Mouse (Mus musculus) central nervous system, embryonic 18 days (tissue): ENCODE results near the gene Tbx1. TPM values are rescaled to one million over a fixed set of nuclear protein-coding genes. Genes with fewer than 3 reads are reported as not detected.

Experiments used
- polyA plus RNA-seq: library from polyadenylated mRNA; depleted of rRNA; stranded (reverse); fragments of >200 nt; gene quantifications from 2 replicates; pipeline ENCODE4 v1.2.3, GENCODE M21; 2012; rRNA removed

The Tbx1 gene
- 0.76 and 0.82 TPM in 2 replicates for polyA plus RNA-seq

GRCm38 (mm10) chr16:18589804-18590790 lies at the start of gene Tbx1:
Gene Tbx1, minus strand, starts transcription at chr16:18590671.

GRCm38 (mm10) chr16:18629390-18630231 lies 39.1 kb upstream of the Tbx1 start, which contains the start of gene Sept5:
Gene Sept5, minus strand, starts transcription at chr16:18629954.

GRCm38 (mm10) chr16:18626376-18626878 lies 36.0 kb upstream of the Tbx1 start, which contains the start of gene Gm49601:
Gene Gm49601, minus strand, starts transcription at chr16:18626427.

GRCm38 (mm10) chr16:18622019-18622418 lies 31.5 kb upstream of the Tbx1 start, which contains the start of gene Gp1bb:
Gene Gp1bb, minus strand, starts transcription at chr16:18622403.

Other genes starting within 250 kb of the Tbx1 start
- 99.7 and 100 TPM in 2 replicates for gene Tango2, start 242.6 kb downstream of the Tbx1 start, polyA plus RNA-seq
- 115 and 122 TPM in 2 replicates for gene Arvcf, start 242.5 kb downstream of the Tbx1 start, polyA plus RNA-seq
- 26.0 and 26.7 TPM in 2 replicates for gene Txnrd2, start 164.3 kb downstream of the Tbx1 start, polyA plus RNA-seq
- gene Comt, start 163.8 kb downstream of the Tbx1 start, polyA plus RNA-seq: 80.7 and 90.6 TPM in 2 replicates
- 13.3 and 14.6 TPM in 2 replicates for gene Gnb1l, start 92.0 kb downstream of the Tbx1 start, polyA plus RNA-seq
- 9.4 and 9.8 TPM in 2 replicates for gene Rtl10, start 91.8 kb downstream of the Tbx1 start, polyA plus RNA-seq
- 12.9 and 13.7 TPM in 2 replicates for gene Gp1bb, start 31.7 kb upstream of the Tbx1 start, polyA plus RNA-seq
- gene Gm49601, start 35.8 kb upstream of the Tbx1 start, polyA plus RNA-seq: 109 and 129 TPM in 2 replicates
- 365 and 427 TPM in 2 replicates for gene Sept5, start 39.3 kb upstream of the Tbx1 start, polyA plus RNA-seq
- gene Cldn5, start 186.2 kb upstream of the Tbx1 start, polyA plus RNA-seq: 133 and 134 TPM in 2 replicates
- 72.1 and 74.8 TPM in 2 replicates for gene Ufd1, start 221.1 kb upstream of the Tbx1 start, polyA plus RNA-seq
- gene Cdc45, start 221.3 kb upstream of the Tbx1 start, polyA plus RNA-seq: 10.9 and 11.5 TPM in 2 replicates
- gene 2510002D24Rik, start 245.9 kb upstream of the Tbx1 start, polyA plus RNA-seq: 39.7 and 43.1 TPM in 2 replicates
- gene Gm28539, start 245.9 kb upstream of the Tbx1 start, polyA plus RNA-seq: 0.69 TPM in 1 of 2 replicates, not detected in the other